26 mouse cellular contexts compared by ENCODE assay signal in genomic region chr9:87210830-87211339, GRCm38 (mm10).
"Had no signal": no experiment of that assay in that cellular context is flagged by ENCODE, and none has a peak within 500 bp of the region (broad histone marks: within the 10 kb centered on the region; RNA-seq: fewer than 3 reads in every experiment).

No protein-coding gene starts in this region.

- ATAC-seq: forebrain, embryonic 15.5 days; forebrain, postnatal 0 days; hindbrain, embryonic 16.5 days; inflammation-experienced regulatory T-cells, adult 6 months; intestine, embryonic 15.5 days; intestine, postnatal 0 days had no signal

- H3K4me3 ChIP-seq: forebrain, embryonic 15.5 days; heart, embryonic 10.5 days; heart, embryonic 13.5 days; heart, embryonic 15.5 days; hindbrain, embryonic 10.5 days; hindbrain, embryonic 12.5 days; intestine, embryonic 15.5 days; layer of hippocampus, adult 2 months; left cerebral cortex, adult 2 months; limb, embryonic 13.5 days had no signal

- H3K36me3 ChIP-seq: intestine, embryonic 15.5 days had no signal

- H3K27ac ChIP-seq: forebrain, embryonic 15.5 days; heart, embryonic 10.5 days; heart, embryonic 13.5 days; heart, embryonic 15.5 days; hindbrain, embryonic 10.5 days; hindbrain, embryonic 12.5 days; hindbrain, embryonic 14.5 days; intestine, embryonic 15.5 days; layer of hippocampus, adult 2 months; left cerebral cortex, adult 2 months; limb, embryonic 13.5 days had no signal

- H3K27me3 ChIP-seq: forebrain, embryonic 15.5 days; heart, embryonic 13.5 days; heart, embryonic 15.5 days; hindbrain, embryonic 12.5 days; intestine, embryonic 15.5 days; limb, embryonic 13.5 days had no signal

- H3K4me1 ChIP-seq: forebrain, embryonic 15.5 days; heart, embryonic 10.5 days; heart, embryonic 13.5 days; heart, embryonic 15.5 days; hindbrain, embryonic 10.5 days; hindbrain, embryonic 12.5 days; intestine, embryonic 15.5 days; limb, embryonic 13.5 days had no signal

- DNase-seq: forebrain, postnatal 0 days; gastrocnemius, postnatal 10 days; gastrocnemius, postnatal 25 days; heart, adult 18-20 months; heart, postnatal 14 days; heart, postnatal 36 days; kidney, adult 18-20 months; kidney, adult 8-10 months; kidney, postnatal 10 days; kidney, postnatal 25 days; kidney, postnatal 4 days; left cerebral cortex, postnatal 4 days had no signal

- H3K9ac ChIP-seq: forebrain, embryonic 15.5 days; forebrain, postnatal 0 days; heart, embryonic 13.5 days; heart, embryonic 15.5 days; hindbrain, embryonic 12.5 days; hindbrain, embryonic 14.5 days; intestine, embryonic 15.5 days; limb, embryonic 13.5 days had no signal

- H3K4me2 ChIP-seq: forebrain, embryonic 15.5 days; heart, embryonic 13.5 days; heart, embryonic 15.5 days; hindbrain, embryonic 12.5 days; hindbrain, embryonic 14.5 days; intestine, embryonic 15.5 days; limb, embryonic 13.5 days had no signal

- H3K9me3 ChIP-seq: forebrain, embryonic 15.5 days; heart, embryonic 10.5 days; heart, embryonic 13.5 days; heart, embryonic 15.5 days; hindbrain, embryonic 10.5 days; hindbrain, embryonic 12.5 days; intestine, embryonic 15.5 days; limb, embryonic 13.5 days had no signal
